Mouse (Mus musculus): ENCODE measurements around the gene Gcc2. TPM values are rescaled to one million over a fixed set of nuclear protein-coding genes. Genes with fewer than 3 reads are reported as not detected.

The Gcc2 gene
- total and polyA plus RNA-seq, 3 experiments = 15.4 to 19.6 (median 19.5) TPM

DNA sequence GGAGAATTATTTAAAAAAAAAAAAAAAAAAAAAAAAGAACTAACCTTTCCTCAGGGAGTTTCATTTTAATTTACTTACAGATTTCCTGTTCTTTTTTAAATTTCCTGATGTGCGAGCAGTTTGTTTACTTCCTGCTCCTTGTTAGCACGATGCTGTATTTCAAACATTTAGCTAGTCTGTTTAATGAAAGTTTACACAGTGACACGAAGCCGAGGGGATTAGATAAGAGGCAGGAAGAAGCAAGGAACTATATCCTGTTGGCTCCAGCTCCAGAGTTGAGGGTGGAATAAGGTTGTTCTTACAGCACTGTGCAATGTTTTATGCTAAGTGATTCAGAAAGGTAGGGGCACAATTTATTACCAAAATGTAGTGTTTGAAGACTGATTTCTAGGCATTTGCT lies 657 bp downstream of the Gcc2 start:
- peak overlapping the region; percentile 82 to 91 (median 91) for H3K4me3 ChIP-seq (replicated peaks in 1 of 3; ENCODE audit: low read depth in 2 of 3, low read length in 2 of 3, poor library complexity in 1 of 3)
- H3K36me3 ChIP-seq (replicated peaks in 1 of 2; ENCODE audit: control insufficient read depth in 1 of 2, insufficient read depth in 1 of 2, low read length in 1 of 2) = peaks cover 9 to 26% of the 10 kb centered on the region in 2 experiments
- H3K79me2 ChIP-seq (replicated peaks; ENCODE audit: control insufficient read depth, extremely low read depth, insufficient read depth, poor library complexity, severe bottlenecking) = peaks cover 5% of the 10 kb centered on the region; the same call in 1 of the 2 replicates
- no peaks in the 10 kb centered on the region for H3K27me3 ChIP-seq (replicated peaks)
- TF ChIP-seq ELF1 (IDR thresholded peaks at IDR 0.05; ENCODE audit: low read depth, low read length) (no peak), NRF1 (IDR thresholded peaks at IDR 0.05; ENCODE audit: low read depth, low read length) (no peak), ZNF384 (IDR thresholded peaks at IDR 0.05; ENCODE audit: low read depth, low read length) (0 out of 2 replicates have a peak, but pooled peaks have one; percentile 31), KAT2A (IDR thresholded peaks at IDR 0.05; ENCODE audit: insufficient replicate concordance, low read length) (no peak), MAZ (IDR thresholded peaks at IDR 0.05; ENCODE audit: low read depth, low read length) (no peak), E2F4 (IDR thresholded peaks at IDR 0.05; ENCODE audit: insufficient replicate concordance, low read depth, low read length) (no peak), CHD1 (IDR thresholded peaks at IDR 0.05; ENCODE audit: low read depth, low read length) (0 out of 2 replicates have a peak, but pooled peaks have one; percentile 57)
- peak overlapping the region; percentile 92 for H3K4me2 ChIP-seq (ENCODE audit: insufficient read depth, low read depth, poor library complexity, severe bottlenecking)
- no peak overlapping the region for H3K27ac ChIP-seq (ENCODE audit: insufficient read depth, low read depth)
- in situ Hi-C loops (cut with MboI; ENCODE audit: low pct_ligation_motif_present, low pct_unique_long_range_greater_than_20kb, low sequenced_read_pairs) (no loop called here), dilution Hi-C loops (cut with MboI; ENCODE audit: extremely low pct_ligation_motif_present, extremely low pct_unique_long_range_greater_than_20kb, low sequenced_read_pairs) (no loop called here)
- peaks cover 0 to 18% of the 10 kb centered on the region in 2 experiments; a peak in 2 of 4 replicates for H3K4me1 ChIP-seq (ENCODE audit: control insufficient read depth in 1 of 2, insufficient read depth in 2 of 2)
- no peak for DNase-seq (ENCODE audit: extremely low read depth)
- H3K9ac ChIP-seq (ENCODE audit: insufficient read depth, low read depth) = peak overlapping the region; percentile 65
- H3K9me3 ChIP-seq (replicated peaks; ENCODE audit: low read length) = no peaks in the 10 kb centered on the region

DNA sequence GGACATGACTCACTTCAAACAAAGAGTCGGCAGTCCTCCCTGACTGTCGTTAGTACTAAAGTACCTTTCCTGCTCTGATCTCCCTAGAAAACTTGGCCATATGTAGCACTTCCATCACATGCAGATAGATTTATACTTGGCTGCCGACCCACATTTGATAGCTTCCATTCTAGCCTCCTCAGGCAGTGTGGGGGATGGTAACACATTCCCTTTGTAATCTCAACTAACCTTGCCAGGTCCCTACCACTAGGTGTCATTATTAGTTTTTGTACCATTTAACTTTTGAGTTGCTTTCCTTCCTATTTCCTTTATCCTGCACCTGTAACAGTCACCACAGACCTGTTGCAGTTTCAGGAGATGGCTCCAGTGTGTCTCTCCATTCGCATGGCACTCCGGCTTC lies 3.2 kb downstream of the Gcc2 start:
- Histone ChIP-seq H3K36me3 (replicated peaks in 1 of 2; ENCODE audit: control insufficient read depth in 1 of 2, insufficient read depth in 1 of 2, low read length in 1 of 2) (peaks cover 9 to 44% of the 10 kb centered on the region in 2 experiments), H3K9me3 (replicated peaks; ENCODE audit: low read length) (no peaks in the 10 kb centered on the region), H3K4me1 (ENCODE audit: control insufficient read depth in 1 of 2, insufficient read depth in 2 of 2) (peaks cover 0 to 21% of the 10 kb centered on the region in 2 experiments; a peak in 2 of 4 replicates), H3K9ac (ENCODE audit: insufficient read depth, low read depth) (no peak overlapping the region), H3K79me2 (replicated peaks; ENCODE audit: control insufficient read depth, extremely low read depth, insufficient read depth, poor library complexity, severe bottlenecking) (peaks cover 5% of the 10 kb centered on the region; the same call in 1 of the 2 replicates), H3K4me2 (ENCODE audit: insufficient read depth, low read depth, poor library complexity, severe bottlenecking) (no peak overlapping the region), H3K27ac (ENCODE audit: insufficient read depth, low read depth) (no peak overlapping the region), H3K4me3 (replicated peaks in 1 of 3; ENCODE audit: low read depth in 2 of 3, low read length in 2 of 3, poor library complexity in 1 of 3) (no peak overlapping the region), H3K27me3 (replicated peaks) (no peaks in the 10 kb centered on the region)
- DNase-seq (ENCODE audit: extremely low read depth) = peak; percentile 33
- in situ Hi-C loops (cut with MboI; ENCODE audit: low pct_ligation_motif_present, low pct_unique_long_range_greater_than_20kb, low sequenced_read_pairs) (no loop called here), dilution Hi-C loops (cut with MboI; ENCODE audit: extremely low pct_ligation_motif_present, extremely low pct_unique_long_range_greater_than_20kb, low sequenced_read_pairs) (no loop called here)
- TF ChIP-seq MAZ (IDR thresholded peaks at IDR 0.05; ENCODE audit: low read depth, low read length) = no peak
- no peak for TF ChIP-seq POLR2AphosphoS2 (IDR thresholded peaks at IDR 0.05; ENCODE audit: low read depth, low read length)
- peak; percentile 80 for TF ChIP-seq CHD2 (IDR thresholded peaks at IDR 0.05; ENCODE audit: low read length)
- no peak for TF ChIP-seq ZMIZ1 (IDR thresholded peaks at IDR 0.05; ENCODE audit: low read depth, low read length)
- TF ChIP-seq KAT2A (IDR thresholded peaks at IDR 0.05; ENCODE audit: insufficient replicate concordance, low read length) = no peak
- no peak for TF ChIP-seq MAX (IDR thresholded peaks at IDR 0.05; ENCODE audit: low read length)
- TF ChIP-seq BHLHE40 (IDR thresholded peaks at IDR 0.05; ENCODE audit: low read depth, low read length) = 0 out of 2 replicates have a peak, but pooled peaks have one; percentile 7
- TF ChIP-seq RAD21 (IDR thresholded peaks at IDR 0.05; ENCODE audit: low read depth, low read length) = peak; percentile 50
- no peak for TF ChIP-seq ZNF384 (IDR thresholded peaks at IDR 0.05; ENCODE audit: low read depth, low read length)
- peak in 1 of 2 experiments; percentile 56; a peak in 2 of 4 replicates for TF ChIP-seq CTCF (conservative IDR thresholded peaks at IDR 0.05 in 1 of 2, IDR thresholded peaks at IDR 0.05 in 1 of 2; ENCODE audit: low read depth in 2 of 2, low read length in 2 of 2)
- TF ChIP-seq SMC3 (IDR thresholded peaks at IDR 0.05; ENCODE audit: low read depth, low read length) = peak; percentile 33
- TF ChIP-seq USF1 (IDR thresholded peaks at IDR 0.05; ENCODE audit: low read depth, low read length) = no peak
- TF ChIP-seq EP300 (IDR thresholded peaks at IDR 0.05; ENCODE audit: low read length) = 0 out of 2 replicates have a peak, but pooled peaks have one; percentile 15
- no peak for TF ChIP-seq MYC (IDR thresholded peaks at IDR 0.05; ENCODE audit: low read depth, low read length)
- no peak for TF ChIP-seq E2F4 (IDR thresholded peaks at IDR 0.05; ENCODE audit: insufficient replicate concordance, low read depth, low read length)
- no peak for TF ChIP-seq GABPA (IDR thresholded peaks at IDR 0.05; ENCODE audit: insufficient replicate concordance, low read depth, low read length)
- TF ChIP-seq IRF4 (IDR thresholded peaks at IDR 0.05; ENCODE audit: low read depth, low read length) = no peak
- no peak for TF ChIP-seq CHD1 (IDR thresholded peaks at IDR 0.05; ENCODE audit: low read depth, low read length)
- 0 out of 2 replicates have a peak, but pooled peaks have one; percentile 36 for TF ChIP-seq SIN3A (IDR thresholded peaks at IDR 0.05; ENCODE audit: low read length)
